Mouse (Mus musculus): Measurements from ENCODE around the gene Zfp617. TPM values are rescaled to one million over a fixed set of nuclear protein-coding genes. Genes with fewer than 3 reads are reported as not detected.
A peak's percentile ranks its signal among the peaks of the same experiment; 100 is the strongest.
"Not testable (repeated sequence)": the region's sequence is repeated elsewhere in the genome, so short reads cannot be mapped to it uniquely, and the experiment has no call there.

Gene Zfp617
- total RNA-seq, 1 experiment from 2014 or later: 38.1 TPM

- no peak for DNase-seq
Observed at GRCm38 (mm10) chr8:71952489-71952888, 44.1 kb downstream of the Zfp617 start.

- not testable (repeated sequence) for DNase-seq
Observed at GRCm38 (mm10) chr8:71952961-71953700, 44.7 kb downstream of the Zfp617 start.

GRCm38 (mm10) chr8:71954666-71955065, 46.2 kb downstream of the Zfp617 start:
- DNase-seq: no peak

- DNase-seq: no peak
Observed at GRCm38 (mm10) chr8:71960483-71960882, 52.0 kb downstream of the Zfp617 start.

- DNase-seq: no peak
Observed at GRCm38 (mm10) chr8:71961796-71962195, 53.4 kb downstream of the Zfp617 start.

GRCm38 (mm10) chr8:71964051-71964450, 55.6 kb downstream of the Zfp617 start:
- peak; percentile 34 for DNase-seq

- peak; percentile 58 for DNase-seq
Observed at GRCm38 (mm10) chr8:71965166-71965565, 56.7 kb downstream of the Zfp617 start.

- no peak for DNase-seq
Observed at GRCm38 (mm10) chr8:71966411-71966810, 58.0 kb downstream of the Zfp617 start.

GRCm38 (mm10) chr8:71967261-71967660, 58.8 kb downstream of the Zfp617 start:
- DNase-seq: no peak

GRCm38 (mm10) chr8:71968100-71968499, 59.7 kb downstream of the Zfp617 start:
- DNase-seq: no peak

GRCm38 (mm10) chr8:71968636-71969035, 60.2 kb downstream of the Zfp617 start:
- no peak for DNase-seq

- DNase-seq: no peak
Observed at GRCm38 (mm10) chr8:71971945-71972344, 63.5 kb downstream of the Zfp617 start.

GRCm38 (mm10) chr8:71974211-71974610, 65.8 kb downstream of the Zfp617 start:
- DNase-seq: no peak

- no peak for DNase-seq
Observed at GRCm38 (mm10) chr8:71981032-71981431, 72.6 kb downstream of the Zfp617 start.

- DNase-seq: no peak
Observed at GRCm38 (mm10) chr8:71981456-71981855, 73.0 kb downstream of the Zfp617 start.

Other genes starting within 250 kb of the Zfp617 start
- gene Unc13a, start 236.9 kb upstream of the Zfp617 start, total RNA-seq (2021): 8.3 and 8.4 TPM in 2 replicates
- 11.7 and 14.3 TPM in 2 replicates for gene Jak3, start 232.3 kb upstream of the Zfp617 start, total RNA-seq (2021)
- 6.1 and 7.8 TPM in 2 replicates for gene Insl3, start 219.4 kb upstream of the Zfp617 start, total RNA-seq (2021)
- gene B3gnt3, start 206.8 kb upstream of the Zfp617 start, total RNA-seq (2021): 3.7 and 4.8 TPM in 2 replicates
- gene Fcho1, start 182.9 kb upstream of the Zfp617 start, total RNA-seq (2021): 2.2 and 2.6 TPM in 2 replicates
- 8.3 and 9.0 TPM in 2 replicates for gene Zfp709, start 26.6 kb upstream of the Zfp617 start, total RNA-seq (2021)
- 8.3 and 9.8 TPM in 2 replicates for gene Zfp882, start within 50 bp of the Zfp617 start, total RNA-seq (2021)
- gene Zfp961, start 42.4 kb downstream of the Zfp617 start, total RNA-seq (2021): 30.8 and 37.1 TPM in 2 replicates
- 4.8 and 5.2 TPM in 2 replicates for gene Cyp4f18, start 101.0 kb downstream of the Zfp617 start, total RNA-seq (2021)
- not detected in 2 replicates for gene Olfr372, start 132.6 kb downstream of the Zfp617 start, total RNA-seq (2021)
- gene Olfr373, start 174.5 kb downstream of the Zfp617 start, total RNA-seq (2021): not detected in 2 replicates
- gene Olfr374, start 198.4 kb downstream of the Zfp617 start, total RNA-seq (2021): not detected in 2 replicates
- 219 and 260 TPM in 2 replicates for gene Tpm4, start 226.3 kb downstream of the Zfp617 start, total RNA-seq (2021)

All from adrenal gland, postnatal 25 days (tissue).